In the genomic region with DNA sequence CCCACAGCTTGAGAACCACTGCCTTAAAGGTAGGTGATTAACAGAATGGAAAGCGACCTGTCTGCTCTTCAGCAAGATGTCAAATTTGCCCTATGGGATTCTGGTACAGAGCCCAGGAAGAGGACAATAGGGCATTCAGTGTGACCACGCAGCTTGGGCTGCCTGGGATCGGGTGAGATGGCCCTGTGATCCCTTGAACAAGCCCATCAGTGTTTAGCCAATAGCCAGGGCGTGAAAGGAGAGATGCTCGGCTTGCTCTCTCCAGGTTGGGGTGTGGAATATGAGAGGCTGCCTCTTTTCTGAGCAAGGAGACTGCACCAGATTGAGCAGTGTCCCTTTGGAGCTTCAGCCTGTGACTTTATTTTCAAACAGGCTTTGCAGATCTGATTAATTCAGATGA, we compare ENCODE assay signal across 23 mouse cellular contexts. TPM values are rescaled to one million over a fixed set of nuclear protein-coding genes. Genes with fewer than 3 reads are reported as not detected.
DNase-seq lines count a peak whose midpoint lies in the region; ATAC-seq and TF ChIP-seq lines count a peak whose summit lies in the region.
"Had no signal": no experiment of that assay in that cellular context is flagged by ENCODE, and none has a peak within 500 bp of the region (broad histone marks: within the 10 kb centered on the region; RNA-seq: fewer than 3 reads in every experiment).

No protein-coding gene starts in this region.

- 0 out of 2 replicates have a peak overlapping the region, but pooled peaks have one; percentile 78 for H3K27ac ChIP-seq in cortical plate, adult 2 months (ENCODE audit: insufficient read depth, low read length)
- H3K27ac ChIP-seq: embryonic facial prominence, embryonic 12.5 days; forebrain, embryonic 15.5 days; heart, adult 2 months; heart, embryonic 15.5 days; hindbrain, embryonic 10.5 days; hindbrain, embryonic 15.5 days had no signal

- no peaks in the 10 kb centered on the region for H3K4me1 ChIP-seq in cortical plate, adult 2 months (ENCODE audit: control insufficient read depth, insufficient read depth, low read length)
- H3K4me1 ChIP-seq: heart, embryonic 15.5 days had no signal

- TF ChIP-seq CTCF in cortical plate, adult 2 months (IDR thresholded peaks at IDR 0.05; ENCODE audit: extremely low read depth, insufficient read depth, low read length): no peak

- no peak for ATAC-seq in granulocyte monocyte progenitor cell, adult 5-6 weeks (replicated peaks; ENCODE audit: poor library complexity, severe bottlenecking)
- ATAC-seq: forebrain, embryonic 15.5 days had no signal

- 0 out of 2 replicates have a peak, but pooled peaks have one; percentile 18 for TF ChIP-seq POLR2A in cortical plate, adult 2 months (IDR thresholded peaks at IDR 0.05; ENCODE audit: extremely low read depth, insufficient read depth, low read length)

- DNase-seq in heart, adult 11 months: peak; percentile 81
- no peak for DNase-seq in heart, postnatal 25 days (ENCODE audit: low spot score)
- peak; percentile 66 for DNase-seq in layer of hippocampus, adult 9-11 months
- no peak for DNase-seq in layer of hippocampus, postnatal 25 days (ENCODE audit: extremely low spot score in 1 of 2, low spot score in 1 of 2)
- DNase-seq in Muller cell, postnatal 12 days (ENCODE audit: inconsistent ontology term): peak; percentile 25
- DNase-seq: adrenal gland, adult 8-10 months; adrenal gland, postnatal 36 days; cerebellum, adult 11 months; cerebellum, adult 9-10 months; cerebellum, postnatal 25 days; gastrocnemius, postnatal 36 days; heart, adult 2 months; heart, postnatal 14 days had no signal

- no peak overlapping the region for H3K4me3 ChIP-seq in cortical plate, adult 2 months (ENCODE audit: insufficient read depth, low read length)
- H3K4me3 ChIP-seq: embryonic facial prominence, embryonic 12.5 days; forebrain, embryonic 15.5 days; heart, adult 2 months; heart, embryonic 15.5 days; hindbrain, embryonic 10.5 days; hindbrain, embryonic 15.5 days had no signal

- intact Hi-C loops in heart, postnatal 25 days (cut with DNase I): no loop called here

RNA-seq across cellular contexts. Expression of a gene that starts 6.6 kb away (rescaled TPM):
- not detected for total RNA-seq in heart, postnatal 25 days (2021)
- 1 to 10 TPM in 1 of 2 experiments, under 1 TPM in 1; 0.45 to 1.0 TPM for total RNA-seq in layer of hippocampus, postnatal 25 days (2021)
- polyA plus RNA-seq in cortical plate, adult 2 months (2012; rRNA removed): 0.72 and 2.4 TPM in 2 replicates
- not detected in 2 replicates for total RNA-seq in granulocyte monocyte progenitor cell, adult 5-6 weeks (2014; fragmentation: Nextera tagmentation)
- total RNA-seq in granulocyte monocyte progenitor cell, adult 5-6 weeks (2017): not detected in 2 replicates
- total RNA-seq: adrenal gland, adult 8-10 months; adrenal gland, postnatal 36 days; CH12.LX; gastrocnemius, adult 8-10 months; gastrocnemius, postnatal 36 days; heart, adult 2 months had no signal

RNA-seq across cellular contexts. Expression of a gene that starts 28.1 kb away (rescaled TPM):
- not detected for total RNA-seq in heart, postnatal 25 days (2021)
- total RNA-seq in layer of hippocampus, postnatal 25 days (2021): under 1 TPM; 0.14 to 0.17 TPM
- polyA plus RNA-seq in cortical plate, adult 2 months (2012; rRNA removed): 0.06 TPM in 1 of 2 replicates, not detected in the other
- 13,307 and 13,753 TPM in 2 replicates for total RNA-seq in granulocyte monocyte progenitor cell, adult 5-6 weeks (2014; fragmentation: Nextera tagmentation)
- total RNA-seq in granulocyte monocyte progenitor cell, adult 5-6 weeks (2017): 9,750 and 13,011 TPM in 2 replicates
- total RNA-seq: adrenal gland, adult 8-10 months; CH12.LX; gastrocnemius, adult 8-10 months; gastrocnemius, postnatal 36 days; heart, adult 2 months had no signal

RNA-seq across cellular contexts. Expression of a gene that starts 31.5 kb away (rescaled TPM):
- 1 to 10 TPM; 2.5 to 3.1 TPM for total RNA-seq in heart, postnatal 25 days (2021)
- 1 to 10 TPM; 5.3 to 6.2 TPM for total RNA-seq in layer of hippocampus, postnatal 25 days (2021)
- polyA plus RNA-seq in cortical plate, adult 2 months (2012; rRNA removed): 9.8 and 11.8 TPM in 2 replicates
- 12.5 and 28.4 TPM in 2 replicates for total RNA-seq in granulocyte monocyte progenitor cell, adult 5-6 weeks (2014; fragmentation: Nextera tagmentation)
- total RNA-seq in granulocyte monocyte progenitor cell, adult 5-6 weeks (2017): 3.7 and 10.9 TPM in 2 replicates

RNA-seq across cellular contexts. Expression of a gene that starts 53.8 kb away (rescaled TPM):
- total RNA-seq in heart, postnatal 25 days (2021): not detected
- total RNA-seq in layer of hippocampus, postnatal 25 days (2021): under 1 TPM; 0.10 to 0.21 TPM
- 0.53 and 0.90 TPM in 2 replicates for polyA plus RNA-seq in cortical plate, adult 2 months (2012; rRNA removed)
- total RNA-seq in granulocyte monocyte progenitor cell, adult 5-6 weeks (2014; fragmentation: Nextera tagmentation): 0.82 TPM in 1 of 2 replicates, not detected in the other
- 4.4 and 4.7 TPM in 2 replicates for total RNA-seq in granulocyte monocyte progenitor cell, adult 5-6 weeks (2017)
- total RNA-seq: adrenal gland, adult 8-10 months; adrenal gland, postnatal 36 days; CH12.LX; gastrocnemius, adult 8-10 months; gastrocnemius, postnatal 36 days; heart, adult 2 months; heart, postnatal 14 days had no signal
- polyA plus RNA-seq: embryonic facial prominence, embryonic 12.5 days; heart, adult 2 months; heart, embryonic 11.5 days; hindbrain, embryonic 10.5 days had no signal

Comparison
In these comparisons a context has a peak if more than half of its experiments do, and no peak if none do; other contexts are left out.
1. DNase-seq: peak in heart, adult 11 months (single experiment), layer of hippocampus, adult 9-11 months (single experiment) and Muller cell, postnatal 12 days (single experiment); none in heart, postnatal 25 days (single experiment) and layer of hippocampus, postnatal 25 days (0 of 2).
2. RNA of a gene that starts 28.1 kb away (total RNA-seq): 9,750 to 13,753 TPM in granulocyte monocyte progenitor cell, adult 5-6 weeks; 0.14 to 0.17 TPM in layer of hippocampus, postnatal 25 days and not detected in heart, postnatal 25 days; every median in the first group is over 1,000 times any median in the second.